9 mouse cellular contexts compared by ENCODE assay signal in the genomic region with DNA sequence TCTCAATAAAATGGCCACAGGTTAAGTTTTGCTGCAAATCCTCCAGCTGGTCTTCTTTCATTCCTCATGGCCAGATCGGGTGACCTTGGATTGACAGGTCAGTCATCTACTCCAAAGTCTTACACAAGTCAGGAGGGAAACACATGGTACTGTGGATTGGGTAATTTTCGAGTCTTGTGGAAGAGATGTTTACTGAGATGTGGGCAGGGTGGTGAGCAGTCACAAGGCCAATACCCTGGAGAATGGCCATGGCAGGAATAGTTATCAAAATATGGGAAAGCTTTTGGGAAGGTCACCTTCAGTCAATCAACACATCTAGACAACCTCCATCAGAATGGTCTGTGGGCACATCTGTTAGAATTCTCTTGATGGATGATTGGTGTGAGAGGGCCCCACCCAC.
"Had no signal": no experiment of that assay in that cellular context is flagged by ENCODE, and none has a peak within 500 bp of the region (broad histone marks: within the 10 kb centered on the region; RNA-seq: fewer than 3 reads in every experiment).

No protein-coding gene starts in this region.

- DNase-seq: kidney, adult 9 months; kidney, postnatal 4 days; left cerebral cortex, postnatal 4 days; lung, embryonic 14.5 days; lung, postnatal 10 days; right cerebral cortex, postnatal 4 days; spleen, adult 18-20 months; thymus, adult 18-20 months; thymus, postnatal 14 days had no signal
